Mouse (Mus musculus) midbrain, postnatal 0 days (tissue): ENCODE measurements around the gene Cd28. TPM values are rescaled to one million over a fixed set of nuclear protein-coding genes. Genes with fewer than 3 reads are reported as not detected.

Experiments used
- ATAC-seq: fragments of 200-750 bp; cut with Nextera tagmentation; 2 replicates; pipeline ENCODE4 v1.8.0; 2017; ENCODE audit warnings: moderate number of reproducible peaks, mild to moderate bottlenecking, moderate TSS enrichment, moderate library complexity; ENCODE audit not compliant: low FRiP score
- DNase-seq: peaks from one replicate; pipeline ENCODE4 v3.0.0-alpha.2; 2015; ENCODE audit warnings: low spot score
- H3K27ac ChIP-seq: fragments of 300-500 bp; sonication (generic); 2 replicates; pipeline ENCODE4 v1.5.1; 2014; ENCODE audit warnings: low read depth, mild to moderate bottlenecking, low read length, mixed read lengths
- H3K27me3 ChIP-seq: fragments of 300-500 bp; sonication (generic); 2 replicates; pipeline ENCODE4 v1.6.1; 2014; ENCODE audit warnings: low read length, control low read depth, mixed read lengths; ENCODE audit not compliant: insufficient read depth
- H3K36me3 ChIP-seq: fragments of 300-500 bp; sonication (generic); 2 replicates; pipeline ENCODE4 v1.6.1; 2014; ENCODE audit warnings: low read length, control low read depth, mixed read lengths; ENCODE audit not compliant: insufficient read depth
- H3K4me1 ChIP-seq: fragments of 300-500 bp; sonication (generic); 2 replicates; pipeline ENCODE4 v1.6.1; 2014; ENCODE audit warnings: mild to moderate bottlenecking, control low read depth, antibody characterized with exemption, low read length, mixed read lengths; ENCODE audit not compliant: insufficient read depth
- H3K4me2 ChIP-seq: fragments of 300-500 bp; sonication (generic); 2 replicates; pipeline ENCODE4 v1.6.1; 2014; ENCODE audit warnings: low read depth, mild to moderate bottlenecking, low read length, mixed read lengths; ENCODE audit not compliant: poor library complexity, severe bottlenecking
- H3K4me3 ChIP-seq: fragments of 300-500 bp; sonication (generic); 2 replicates; pipeline ENCODE4 v1.5.1; 2014; ENCODE audit warnings: low read depth, mild to moderate bottlenecking, low read length, moderate library complexity
- H3K9ac ChIP-seq: fragments of 300-500 bp; sonication (generic); replicated peaks from 2 replicates; pipeline ENCODE4 v1.6.1; 2014; ENCODE audit warnings: mild to moderate bottlenecking, low read length, moderate library complexity, mixed read lengths; ENCODE audit not compliant: poor library complexity, severe bottlenecking
- H3K9me3 ChIP-seq: fragments of 300-500 bp; sonication (generic); 2 replicates; pipeline ENCODE4 v1.6.1; 2016; ENCODE audit warnings: low read length, control low read depth
- CTCF ChIP-seq: IDR thresholded peaks from 2 replicates; pipeline ENCODE4 v1.5.1; 2016; ENCODE audit warnings: antibody characterized with exemption, mild to moderate bottlenecking
- WGBS: fragments of 180-500 bp; shearing (Covaris S2); extraction: QIAGEN DNeasy Blood & Tissue Kit; methylation state at CpG from one replicate; pipeline ENCODE4 v1.1.7; 2014; 5-methylcytosine and 5-hydroxymethylcytosine counted together
- polyA plus RNA-seq: library from polyadenylated mRNA; unstranded; fragments of >200 nt; fragmentation: Nextera tagmentation; extraction: Ambion mirVana; gene quantifications from 2 replicates; pipeline ENCODE4 v1.2.1, GENCODE M21; 2015
- total RNA-seq: library from RNA; depleted of rRNA; stranded (reverse); fragments of >200 nt; gene quantifications from 2 replicates; pipeline ENCODE4 v1.2.3, GENCODE M21; 2014; rRNA removed

Cd28 gene
- total RNA-seq (not detected in 2 replicates), polyA plus RNA-seq (0.10 and 0.12 TPM in 2 replicates)

- DNase-seq, result no peak
- no peak for ATAC-seq
- no peaks in the 10 kb centered on the region for H3K27me3 ChIP-seq
- H3K9ac ChIP-seq, result no peak within 1 kb of the TSS
- TF ChIP-seq CTCF, result no peak
- H3K36me3 ChIP-seq, result no peaks in the 10 kb centered on the region
- H3K4me2 ChIP-seq, result no peak within 1 kb of the TSS
- H3K4me1 ChIP-seq, result no peaks in the 10 kb centered on the region
- no peaks in the 10 kb centered on the region for H3K9me3 ChIP-seq
- no peak within 1 kb of the TSS for H3K27ac ChIP-seq
- H3K4me3 ChIP-seq, result no peak within 1 kb of the TSS
- 83% methylated on average over 5 of the region's 5 CpGs for WGBS
Measured at GRCm38 (mm10) chr1:60716567-60716966, at the start of gene Cd28. Gene Cd28 (plus strand): TSS chr1:60716800.

GRCm38 (mm10) chr1:60667873-60668616 lies 48.6 kb upstream of the Cd28 start:
- 34% methylated on average over 17 of the region's 17 CpGs for WGBS
- Histone ChIP-seq H3K4me1 (no peaks in the 10 kb centered on the region), H3K4me2 (peak overlapping the region; percentile 34; the same call in 1 of the 2 replicates), H3K9me3 (no peaks in the 10 kb centered on the region), H3K4me3 (no peak overlapping the region), H3K27me3 (no peaks in the 10 kb centered on the region), H3K27ac (no peak overlapping the region; the same call in 1 of the 2 replicates), H3K9ac (0 out of 2 replicates have a peak overlapping the region, but pooled peaks have one; percentile 37), H3K36me3 (no peaks in the 10 kb centered on the region)
- TF ChIP-seq CTCF, result no peak
- peak; percentile 65 for DNase-seq
- peak; percentile 63 for ATAC-seq

- ATAC-seq (no peak), DNase-seq (no peak)
- H3K4me3 ChIP-seq, result no peak overlapping the region
- no peaks in the 10 kb centered on the region for H3K9me3 ChIP-seq
- no peaks in the 10 kb centered on the region for H3K27me3 ChIP-seq
- 79% methylated on average over 9 of the region's 9 CpGs for WGBS
- H3K9ac ChIP-seq, result no peak overlapping the region
- no peak for TF ChIP-seq CTCF
- no peaks in the 10 kb centered on the region for H3K4me1 ChIP-seq
- no peak overlapping the region for H3K27ac ChIP-seq
- no peaks in the 10 kb centered on the region for H3K36me3 ChIP-seq
- no peak overlapping the region for H3K4me2 ChIP-seq
Measured at GRCm38 (mm10) chr1:60669048-60669447, 47.6 kb upstream of the Cd28 start.

GRCm38 (mm10) chr1:60669664-60670063 lies 46.9 kb upstream of the Cd28 start:
- ATAC-seq (no peak), DNase-seq (no peak)
- H3K36me3 ChIP-seq, result no peaks in the 10 kb centered on the region
- H3K9me3 ChIP-seq, result no peaks in the 10 kb centered on the region
- no peaks in the 10 kb centered on the region for H3K4me1 ChIP-seq
- no peak for TF ChIP-seq CTCF
- H3K27ac ChIP-seq, result no peak overlapping the region
- no peak overlapping the region for H3K9ac ChIP-seq
- H3K4me2 ChIP-seq, result no peak overlapping the region
- no peak overlapping the region for H3K4me3 ChIP-seq
- no peaks in the 10 kb centered on the region for H3K27me3 ChIP-seq
- 92% methylated on average over 2 of the region's 2 CpGs for WGBS

GRCm38 (mm10) chr1:60670172-60670571 lies 46.4 kb upstream of the Cd28 start:
- Histone ChIP-seq H3K4me2 (no peak overlapping the region), H3K27ac (no peak overlapping the region), H3K36me3 (no peaks in the 10 kb centered on the region), H3K27me3 (no peaks in the 10 kb centered on the region), H3K4me3 (no peak overlapping the region), H3K4me1 (no peaks in the 10 kb centered on the region), H3K9ac (no peak overlapping the region), H3K9me3 (no peaks in the 10 kb centered on the region)
- TF ChIP-seq CTCF, result no peak
- WGBS, result 72% methylated on average over 5 of the region's 5 CpGs
- ATAC-seq, result no peak
- no peak for DNase-seq

GRCm38 (mm10) chr1:60683766-60684165 lies 32.8 kb upstream of the Cd28 start:
- no peaks in the 10 kb centered on the region for H3K9me3 ChIP-seq
- DNase-seq, result no peak
- no peaks in the 10 kb centered on the region for H3K36me3 ChIP-seq
- no peak overlapping the region for H3K4me3 ChIP-seq
- H3K4me2 ChIP-seq, result no peak overlapping the region
- 94% methylated on average over 4 of the region's 4 CpGs for WGBS
- ATAC-seq, result no peak
- H3K27ac ChIP-seq, result no peak overlapping the region
- no peak for TF ChIP-seq CTCF
- H3K27me3 ChIP-seq, result no peaks in the 10 kb centered on the region
- H3K9ac ChIP-seq, result no peak overlapping the region
- no peaks in the 10 kb centered on the region for H3K4me1 ChIP-seq
